Mouse (Mus musculus) colon, adult 2 months (tissue): ENCODE measurements around the gene Trpv1. TPM values are rescaled to one million over a fixed set of nuclear protein-coding genes. Genes with fewer than 3 reads are reported as not detected.

Experiments used
- polyA plus RNA-seq: library from polyadenylated mRNA; depleted of rRNA; stranded (reverse); fragments of >200 nt; gene quantifications from 2 replicates; pipeline ENCODE4 v1.2.3, GENCODE M21; 2012; rRNA removed

Trpv1 gene
- 0.41 and 0.50 TPM in 2 replicates for polyA plus RNA-seq

DNA sequence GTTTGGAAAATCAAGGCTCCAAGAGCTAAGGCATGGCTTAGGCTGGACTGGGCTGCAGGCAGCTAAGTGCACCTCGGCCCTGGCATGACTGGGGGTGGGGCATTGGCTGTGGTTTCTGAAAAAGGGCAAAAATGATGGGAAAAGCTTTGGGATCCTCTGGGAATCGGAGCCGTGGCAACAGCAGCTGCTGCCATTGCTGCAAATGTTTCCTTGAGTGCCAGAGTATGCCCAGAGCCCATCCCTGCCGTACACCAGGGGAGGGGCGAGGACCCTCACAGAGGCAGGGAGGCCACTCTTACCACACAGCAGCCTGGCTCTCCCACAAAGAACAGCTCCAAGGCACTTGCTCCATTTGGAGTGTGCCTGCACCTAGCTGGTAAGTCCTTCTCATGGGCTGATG, at the start of gene Trpv1:
TSS of gene Trpv1 (plus strand) at position 301 of the 400 bp plus-strand sequence.

DNA sequence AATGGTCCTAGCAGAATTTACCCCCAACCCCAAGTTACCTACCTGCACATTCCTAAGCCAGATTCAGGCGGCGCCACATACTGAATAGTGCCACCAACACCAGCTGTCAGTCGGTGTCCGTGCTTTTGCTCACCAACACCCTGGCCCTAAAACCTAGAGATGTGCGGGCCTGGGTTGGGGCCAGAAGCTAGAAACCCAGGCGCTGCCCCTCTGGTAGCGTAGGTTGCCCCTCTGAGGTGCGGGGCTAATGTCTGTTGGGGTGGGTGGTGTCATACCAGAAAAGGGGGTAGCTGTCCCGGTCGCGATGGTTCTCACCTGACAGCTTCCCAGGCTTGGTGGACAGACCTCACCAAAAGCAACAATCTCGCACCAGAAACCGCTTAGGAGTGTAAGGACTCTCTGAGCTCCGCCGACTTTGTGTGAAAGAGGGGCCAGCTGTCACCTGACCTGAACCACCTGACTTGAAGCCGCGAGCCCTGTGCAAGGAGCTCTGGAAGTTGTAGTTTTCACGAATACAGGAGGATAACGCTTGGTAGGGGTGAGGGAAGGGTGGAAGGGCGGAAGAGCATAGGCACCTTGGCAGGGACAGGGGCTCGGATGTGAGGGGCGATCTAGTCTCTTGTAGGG, 35.4 kb upstream of the Trpv1 start, which contains the start of gene Ctns:
TSS of gene Ctns (minus strand) at position 440 of the 627 bp plus-strand sequence.

DNA sequence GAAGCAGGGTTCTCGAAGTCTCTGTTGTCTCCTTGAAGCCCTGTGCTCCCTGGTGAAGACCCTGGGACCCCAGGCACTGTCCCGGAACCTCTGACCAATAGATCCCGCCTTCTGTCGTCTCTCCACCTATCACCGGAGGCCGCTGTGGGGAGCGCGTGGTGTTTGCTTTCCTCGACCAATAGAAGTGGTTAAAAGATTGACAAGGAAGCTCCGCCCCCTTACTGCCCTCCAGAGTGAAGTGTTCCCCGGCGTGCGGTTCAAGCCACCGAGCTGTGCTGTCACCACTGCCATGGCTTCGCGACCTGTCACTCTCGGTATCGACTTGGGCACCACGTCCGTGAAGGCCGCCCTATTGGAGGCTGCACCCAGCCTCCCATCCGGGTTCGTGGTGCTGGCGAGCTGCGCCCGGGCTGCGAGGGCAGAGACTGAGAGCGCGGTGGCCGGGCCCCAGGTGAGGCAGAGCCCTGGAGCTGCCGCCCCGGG, 34.8 kb upstream of the Trpv1 start, which contains the start of gene Shpk:
TSS of gene Shpk (plus strand) at position 231 of the 483 bp plus-strand sequence.

DNA sequence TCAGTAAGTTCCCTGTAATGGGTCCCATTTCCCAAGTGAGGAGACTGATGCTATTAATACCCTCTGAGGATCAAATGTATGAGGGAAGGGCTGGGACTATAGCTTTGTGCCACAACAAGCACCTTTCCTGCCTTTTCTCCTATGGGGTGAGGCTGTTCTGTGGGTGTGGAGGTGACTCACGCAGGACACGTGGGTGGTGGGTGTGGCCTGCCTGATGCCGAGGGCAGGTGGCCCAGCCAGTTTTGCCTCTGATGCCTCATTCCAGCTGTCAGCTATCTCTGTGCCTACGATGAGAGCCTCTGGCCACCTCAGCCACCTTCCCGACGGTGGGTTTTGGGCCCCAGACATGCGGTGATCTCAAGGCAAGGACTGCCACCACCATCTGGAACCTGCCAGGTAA, 33.2 kb downstream of the Trpv1 start, which contains the start of gene Trpv3:
TSS of gene Trpv3 (plus strand) at position 122 of the 400 bp plus-strand sequence.

Other genes starting within 250 kb of the Trpv1 start
- 2.6 and 5.2 TPM in 2 replicates for gene P2rx1, start 235.2 kb upstream of the Trpv1 start, polyA plus RNA-seq
- 3.2 and 3.6 TPM in 2 replicates for gene Camkk1, start 215.3 kb upstream of the Trpv1 start, polyA plus RNA-seq
- 1.6 and 1.8 TPM in 2 replicates for gene Ncbp3, start 186.5 kb upstream of the Trpv1 start, polyA plus RNA-seq
- 1.7 and 2.6 TPM in 2 replicates for gene Itgae, start 143.7 kb upstream of the Trpv1 start, polyA plus RNA-seq
- 2.3 and 2.8 TPM in 2 replicates for gene Haspin, start 96.0 kb upstream of the Trpv1 start, polyA plus RNA-seq
- gene P2rx5, start 73.9 kb upstream of the Trpv1 start, polyA plus RNA-seq, result 0.34 and 0.62 TPM in 2 replicates
- 63.2 and 64.3 TPM in 2 replicates for gene Emc6, start 57.3 kb upstream of the Trpv1 start, polyA plus RNA-seq
- gene Tax1bp3, start 57.2 kb upstream of the Trpv1 start, polyA plus RNA-seq, result 147 and 171 TPM in 2 replicates
- 17.0 and 18.3 TPM in 2 replicates for gene Ctns, start 35.2 kb upstream of the Trpv1 start, polyA plus RNA-seq
- 10.3 and 10.8 TPM in 2 replicates for gene Shpk, start 34.8 kb upstream of the Trpv1 start, polyA plus RNA-seq
- gene Trpv3, start 33.1 kb downstream of the Trpv1 start, polyA plus RNA-seq, result 4.7 and 7.5 TPM in 2 replicates
- gene Aspa, start 95.3 kb downstream of the Trpv1 start, polyA plus RNA-seq, result 0.41 TPM in 2 replicates
- not detected in 2 replicates for gene Gm49340, start 95.4 kb downstream of the Trpv1 start, polyA plus RNA-seq
- not detected in 2 replicates for gene Spata22, start 95.4 kb downstream of the Trpv1 start, polyA plus RNA-seq
- 0.10 TPM in 1 of 2 replicates, not detected in the other for gene Olfr20, start 116.5 kb downstream of the Trpv1 start, polyA plus RNA-seq
- gene Olfr376, start 137.0 kb downstream of the Trpv1 start, polyA plus RNA-seq, result not detected in 2 replicates
- not detected in 2 replicates for gene Olfr1, start 165.3 kb downstream of the Trpv1 start, polyA plus RNA-seq
- not detected in 2 replicates for gene Olfr378, start 194.2 kb downstream of the Trpv1 start, polyA plus RNA-seq
- gene Olfr380, start 223.2 kb downstream of the Trpv1 start, polyA plus RNA-seq, result not detected in 2 replicates